Mouse (Mus musculus): Measurements from ENCODE around the gene Phactr3.

- no peak for TF ChIP-seq POLR2A (IDR thresholded peaks at IDR 0.05; ENCODE audit: insufficient read depth, low read length)
- no peak for TF ChIP-seq EP300 (IDR thresholded peaks at IDR 0.05; ENCODE audit: insufficient read depth, low read depth, low read length)
- no peak for TF ChIP-seq CTCF (IDR thresholded peaks at IDR 0.05; ENCODE audit: low read depth, low read length)
Observed at GRCm38 (mm10) chr2:178288666-178289065, 169.9 kb downstream of the Phactr3 start.

Measured in ES-Bruce4 (cell line).